Mouse (Mus musculus): ENCODE results near the gene Ppp1r37. TPM values are rescaled to one million over a fixed set of nuclear protein-coding genes. Genes with fewer than 3 reads are reported as not detected.

The Ppp1r37 gene
- polyA plus RNA-seq, 1 experiment from 2014 or later = 15.6 TPM

- peak; percentile 85 for DNase-seq (ENCODE audit: low spot score)
Measured at GRCm38 (mm10) chr7:19572926-19573775, 10.3 kb upstream of the Ppp1r37 start.

GRCm38 (mm10) chr7:19569647-19570046, 6.8 kb upstream of the Ppp1r37 start:
- DNase-seq (ENCODE audit: low spot score) = no peak

GRCm38 (mm10) chr7:19567426-19567825, 4.5 kb upstream of the Ppp1r37 start:
- no peak for DNase-seq (ENCODE audit: low spot score)

- no peak for DNase-seq (ENCODE audit: low spot score)
Measured at GRCm38 (mm10) chr7:19565803-19566202, 2.9 kb upstream of the Ppp1r37 start.

GRCm38 (mm10) chr7:19564455-19564854, 1.6 kb upstream of the Ppp1r37 start:
- DNase-seq (ENCODE audit: low spot score) = no peak

GRCm38 (mm10) chr7:19563884-19564283, 1.0 kb upstream of the Ppp1r37 start:
- DNase-seq (ENCODE audit: low spot score) = no peak

GRCm38 (mm10) chr7:19561765-19562642, 872 bp downstream of the Ppp1r37 start:
- peak; percentile 94 for DNase-seq (ENCODE audit: low spot score)

GRCm38 (mm10) chr7:19561431-19561764, 1.5 kb downstream of the Ppp1r37 start:
- DNase-seq (ENCODE audit: low spot score) = no peak

- DNase-seq (ENCODE audit: low spot score) = no peak
Measured at GRCm38 (mm10) chr7:19560491-19561260, 2.2 kb downstream of the Ppp1r37 start.

- DNase-seq (ENCODE audit: low spot score) = peak; percentile 45
Measured at GRCm38 (mm10) chr7:19558965-19559364, 3.9 kb downstream of the Ppp1r37 start.

- no peak for DNase-seq (ENCODE audit: low spot score)
Measured at GRCm38 (mm10) chr7:19557982-19558900, 4.6 kb downstream of the Ppp1r37 start.

GRCm38 (mm10) chr7:19557086-19557485, 5.8 kb downstream of the Ppp1r37 start:
- DNase-seq (ENCODE audit: low spot score) = no peak

GRCm38 (mm10) chr7:19554168-19554567, 8.7 kb downstream of the Ppp1r37 start:
- DNase-seq (ENCODE audit: low spot score) = no peak

GRCm38 (mm10) chr7:19552443-19552842, 10.4 kb downstream of the Ppp1r37 start:
- no peak for DNase-seq (ENCODE audit: low spot score)

- DNase-seq (ENCODE audit: low spot score) = no peak
Measured at GRCm38 (mm10) chr7:19551634-19552033, 11.2 kb downstream of the Ppp1r37 start.

- peak; percentile 25 for DNase-seq (ENCODE audit: low spot score)
Measured at GRCm38 (mm10) chr7:19549394-19549793, 13.5 kb downstream of the Ppp1r37 start.

GRCm38 (mm10) chr7:19547344-19547969, 15.4 kb downstream of the Ppp1r37 start:
- no peak for DNase-seq (ENCODE audit: low spot score)

- peak; percentile 15 for DNase-seq (ENCODE audit: low spot score)
Measured at GRCm38 (mm10) chr7:19546007-19546406, 16.9 kb downstream of the Ppp1r37 start.

GRCm38 (mm10) chr7:19543584-19543983, 19.3 kb downstream of the Ppp1r37 start:
- DNase-seq (ENCODE audit: low spot score) = peak; percentile 77

GRCm38 (mm10) chr7:19542155-19542691, 20.7 kb downstream of the Ppp1r37 start:
- no peak for DNase-seq (ENCODE audit: low spot score)

All from thymus, postnatal 0 days (tissue).